Mouse (Mus musculus) left cerebral cortex, adult 11 months (tissue): ENCODE results near the gene Slx1b.
"Not testable (repeated sequence)": the region's sequence is repeated elsewhere in the genome, so short reads cannot be mapped to it uniquely, and the experiment has no call there.

Experiments used
- DNase-seq: peaks from one replicate; pipeline ENCODE4 v3.0.0; 2022; ENCODE audit warnings: low spot score

Gene Slx1b

GRCm38 (mm10) chr7:126695631-126696207 lies at the start of gene Slx1b:
TSS of gene Slx1b (minus strand) at chr7:126695784.
- DNase-seq, result peak; percentile 91

- no peak for DNase-seq
These were observed 46.4 kb upstream of the Slx1b start for GRCm38 (mm10) chr7:126741964-126742482.

GRCm38 (mm10) chr7:126741452-126741851 lies 45.9 kb upstream of the Slx1b start:
- no peak for DNase-seq

GRCm38 (mm10) chr7:126740977-126741376 lies 45.4 kb upstream of the Slx1b start:
- no peak for DNase-seq

GRCm38 (mm10) chr7:126740132-126740735 lies 44.6 kb upstream of the Slx1b start:
- DNase-seq, result no peak

GRCm38 (mm10) chr7:126739551-126739950 lies 44.0 kb upstream of the Slx1b start:
- DNase-seq, result no peak

- DNase-seq, result no peak
These were observed 40.5 kb upstream of the Slx1b start for GRCm38 (mm10) chr7:126736122-126736521.

GRCm38 (mm10) chr7:126730256-126730789 lies 34.7 kb upstream of the Slx1b start:
- DNase-seq, result not testable (repeated sequence)

- DNase-seq, result no peak
These were observed 30.1 kb upstream of the Slx1b start for GRCm38 (mm10) chr7:126725667-126726066.

- no peak for DNase-seq
These were observed 29.5 kb upstream of the Slx1b start for GRCm38 (mm10) chr7:126725077-126725476.

GRCm38 (mm10) chr7:126721635-126722034 lies 26.1 kb upstream of the Slx1b start:
- DNase-seq, result no peak

- no peak for DNase-seq
These were observed 23.3 kb upstream of the Slx1b start for GRCm38 (mm10) chr7:126718787-126719337.

- DNase-seq, result no peak
These were observed 22.0 kb upstream of the Slx1b start for GRCm38 (mm10) chr7:126717566-126717965.

GRCm38 (mm10) chr7:126715679-126716078 lies 20.1 kb upstream of the Slx1b start:
- no peak for DNase-seq

GRCm38 (mm10) chr7:126711910-126712309 lies 16.3 kb upstream of the Slx1b start:
- no peak for DNase-seq

- DNase-seq, result no peak
These were observed 14.7 kb upstream of the Slx1b start for GRCm38 (mm10) chr7:126710266-126710665.

GRCm38 (mm10) chr7:126708175-126708952 lies 12.8 kb upstream of the Slx1b start:
- DNase-seq, result no peak

- DNase-seq, result no peak
These were observed 12.0 kb upstream of the Slx1b start, which contains the start of gene Coro1a for GRCm38 (mm10) chr7:126707442-126708174. TSS of gene Coro1a (minus strand) at chr7:126707787.

- DNase-seq, result peak; percentile 78
These were observed 8.8 kb upstream of the Slx1b start for GRCm38 (mm10) chr7:126704121-126704980.

GRCm38 (mm10) chr7:126703757-126704077 lies 8.1 kb upstream of the Slx1b start:
- no peak for DNase-seq
